ENCODE assay signal across 8 mouse cellular contexts in genomic region chr2:152414591-152415165, GRCm38 (mm10). TPM values are rescaled to one million over a fixed set of nuclear protein-coding genes. Genes with fewer than 3 reads are reported as not detected.
A peak's percentile ranks its signal among the peaks of the same experiment; 100 is the strongest.
DNase-seq lines count a peak whose midpoint lies in the region; ATAC-seq and TF ChIP-seq lines count a peak whose summit lies in the region.

Gene Zcchc3 (minus strand): TSS chr2:152415027.

- DNase-seq in ES-E14 (ENCODE audit: low read depth, low spot score), result peak; percentile 71
- peak; percentile 85 to 91 for DNase-seq in cerebellum, adult 18-20 months
- DNase-seq in heart, postnatal 10 days, result peak; percentile 92 to 93
- peak; percentile 86 to 90 for DNase-seq in kidney, postnatal 36 days
- peak; percentile 72 for DNase-seq in liver, embryonic 13.5 days
- DNase-seq in neural tube, embryonic 10.5 days (ENCODE audit: extremely low spot score, low spot score), result peak; percentile 93
- DNase-seq in splenic B cell, adult 2 months (ENCODE audit: low read depth, low spot score), result peak; percentile 50

- intact Hi-C loops in heart, postnatal 10 days (cut with DNase I), result loop anchor here (1.0 to 2.0 kb wide), 2 partner anchors 18 to 22 kb away; no protein-coding TSS in a partner anchor

- no peaks in the 10 kb centered on the region for H3K9me3 ChIP-seq in ES-E14 (ENCODE audit: control insufficient read depth, insufficient read depth, low read depth, low read length)
- H3K9me3 ChIP-seq in forebrain, embryonic 15.5 days, result no peaks in the 10 kb centered on the region
- 0 out of 2 replicates have a peak, but pooled peaks cover 3% of the 10 kb centered on the region for H3K9me3 ChIP-seq in liver, embryonic 13.5 days (replicated peaks)

- peak; percentile 78 for ATAC-seq in forebrain, embryonic 15.5 days (replicated peaks)
- ATAC-seq in liver, embryonic 13.5 days (ENCODE audit: low read depth), result peak; percentile 73

- H3K36me3 ChIP-seq in ES-E14 (ENCODE audit: control insufficient read depth, insufficient read depth, low read length, poor library complexity, severe bottlenecking), result peaks cover 3% of the 10 kb centered on the region; the same call in 1 of the 2 replicates
- H3K36me3 ChIP-seq in forebrain, embryonic 15.5 days, result no peaks in the 10 kb centered on the region
- H3K36me3 ChIP-seq in liver, embryonic 13.5 days, result peaks cover 15% of the 10 kb centered on the region
- H3K36me3 ChIP-seq in splenic B cell, adult 2 months (ENCODE audit: control insufficient read depth, insufficient read depth, low read length, poor library complexity, severe bottlenecking), result no peaks in the 10 kb centered on the region

- under 1% methylated on average over 65 of the region's 65 CpGs for WGBS in forebrain, embryonic 15.5 days
- WGBS in liver, embryonic 13.5 days (ENCODE audit: insufficient replicate concordance), result under 1% methylated on average over 65 of the region's 65 CpGs

- in situ Hi-C loops in ES-E14 (cut with MboI; ENCODE audit: low sequenced_read_pairs in 2 of 2, unreplicated experiment in 2 of 2), result no loop called here

- H3K27me3 ChIP-seq in forebrain, embryonic 15.5 days, result no peaks in the 10 kb centered on the region
- H3K27me3 ChIP-seq in liver, embryonic 13.5 days, result no peaks in the 10 kb centered on the region
- no peaks in the 10 kb centered on the region for H3K27me3 ChIP-seq in splenic B cell, adult 2 months (ENCODE audit: control insufficient read depth, insufficient read depth, low read length, poor library complexity, severe bottlenecking)

- peak within 1 kb of the TSS; percentile 69 to 81 for H3K4me3 ChIP-seq in ES-E14 (ENCODE audit: insufficient read depth in 1 of 2, low read depth in 1 of 2, low read length in 2 of 2, poor library complexity in 1 of 2, severe bottlenecking in 1 of 2)
- peak within 1 kb of the TSS; percentile 85 for H3K4me3 ChIP-seq in forebrain, embryonic 15.5 days
- H3K4me3 ChIP-seq in liver, embryonic 13.5 days (replicated peaks), result peak within 1 kb of the TSS; percentile 96

- peaks cover 4 to 12% of the 10 kb centered on the region in 2 experiments; a peak in 2 of 4 replicates for H3K4me1 ChIP-seq in ES-E14 (ENCODE audit: control insufficient read depth in 2 of 2, insufficient read depth in 2 of 2, low read length in 2 of 2, poor library complexity in 1 of 2)
- peaks cover 45% of the 10 kb centered on the region for H3K4me1 ChIP-seq in forebrain, embryonic 15.5 days
- peaks cover 48% of the 10 kb centered on the region for H3K4me1 ChIP-seq in liver, embryonic 13.5 days (replicated peaks)

- peak within 1 kb of the TSS; percentile 96 for H3K9ac ChIP-seq in ES-E14 (ENCODE audit: insufficient read depth, low read depth, low read length, poor library complexity, severe bottlenecking)
- peak within 1 kb of the TSS; percentile 91 for H3K9ac ChIP-seq in forebrain, embryonic 15.5 days (replicated peaks)
- peak within 1 kb of the TSS; percentile 97 for H3K9ac ChIP-seq in liver, embryonic 13.5 days

- peak within 1 kb of the TSS; percentile 93 for H3K4me2 ChIP-seq in forebrain, embryonic 15.5 days (replicated peaks)
- peak within 1 kb of the TSS; percentile 87 for H3K4me2 ChIP-seq in liver, embryonic 13.5 days

- H3K27ac ChIP-seq in ES-E14 (ENCODE audit: insufficient read depth, low read depth, low read length, poor library complexity, severe bottlenecking), result peak within 1 kb of the TSS; percentile 75
- peak within 1 kb of the TSS; percentile 97 for H3K27ac ChIP-seq in forebrain, embryonic 15.5 days (replicated peaks)
- H3K27ac ChIP-seq in liver, embryonic 13.5 days, result peak within 1 kb of the TSS; percentile 88

TF ChIP-seq in ES-E14, 5 proteins besides CTCF, POLR2A, EP300 and RAD21:
- TF ChIP-seq ZC3H11A (IDR thresholded peaks at IDR 0.05; ENCODE audit: borderline replicate concordance, low read depth, low read length) (no peak), HCFC1 (IDR thresholded peaks at IDR 0.05; ENCODE audit: borderline replicate concordance, insufficient read depth, low read length) (peak; percentile 55; the same call in 1 of the 2 replicates)

RNA-seq across cellular contexts. Expression of gene Zcchc3, which starts in this region (rescaled TPM):
- 21.4 and 22.9 TPM in 2 replicates for total RNA-seq in ES-E14 (2012; rRNA removed)
- 18.7 TPM in 2 replicates for polyA plus RNA-seq in forebrain, embryonic 15.5 days (2015; fragmentation: Nextera tagmentation; extraction: Ambion mirVana)
- 10 to 100 TPM; 18.0 to 18.1 TPM for total RNA-seq in heart, postnatal 10 days (2021)
- 14.0 and 16.2 TPM in 2 replicates for polyA plus RNA-seq in liver, embryonic 13.5 days (2015; fragmentation: Nextera tagmentation; extraction: Ambion mirVana)

Comparison
In these comparisons a context has a peak if more than half of its experiments do, and no peak if none do; other contexts are left out.
1. Peak in every context shown above with its lines: DNase-seq, ATAC-seq, H3K4me3 ChIP-seq and H3K27ac ChIP-seq.